Mouse (Mus musculus): ENCODE results near the gene Olfr110. TPM values are rescaled to one million over a fixed set of nuclear protein-coding genes. Genes with fewer than 3 reads are reported as not detected.
"Not testable (repeated sequence)": the region's sequence is repeated elsewhere in the genome, so short reads cannot be mapped to it uniquely, and the experiment has no call there.

Gene Olfr110
- polyA plus RNA-seq, 1 experiment from 2014 or later: not detected

DNA sequence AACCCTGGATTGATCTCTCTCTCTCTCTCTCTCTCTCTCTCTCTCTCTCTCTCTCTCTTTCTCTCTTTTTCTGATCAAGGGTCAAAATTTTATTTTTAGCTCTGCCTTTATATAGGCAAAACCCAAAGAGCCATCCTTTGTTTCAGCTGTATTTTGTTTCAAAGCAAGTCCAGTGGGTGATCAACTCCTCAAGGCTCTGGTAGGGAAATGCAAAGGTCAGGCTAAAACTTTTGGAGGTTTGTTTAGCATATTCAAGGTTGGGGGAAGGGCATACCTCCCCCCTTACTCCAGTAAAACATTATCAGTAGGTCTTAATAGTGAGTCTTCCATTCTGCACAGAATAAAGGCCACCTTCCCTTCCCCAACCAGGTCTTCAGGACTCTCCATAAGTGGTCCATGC, 42.9 kb downstream of the Olfr110 start:
- ATAC-seq: no peak
- TF ChIP-seq CTCF (IDR thresholded peaks at IDR 0.05; ENCODE audit: low read depth): no peak
- Histone ChIP-seq H3K4me2 (replicated peaks; ENCODE audit: low read depth) (no peak overlapping the region), H3K4me3 (ENCODE audit: low read depth, low read length) (no peak overlapping the region), H3K4me1 (replicated peaks; ENCODE audit: control insufficient read depth, insufficient read depth, low read length) (no peaks in the 10 kb centered on the region), H3K9me3 (ENCODE audit: control insufficient read depth) (no peaks in the 10 kb centered on the region), H3K9ac (ENCODE audit: low read depth, low read length) (no peak overlapping the region), H3K36me3 (ENCODE audit: control insufficient read depth, insufficient read depth) (no peaks in the 10 kb centered on the region), H3K27ac (ENCODE audit: low read depth, low read length) (no peak overlapping the region), H3K27me3 (replicated peaks; ENCODE audit: control insufficient read depth, insufficient read depth, low read length) (no peaks in the 10 kb centered on the region)

DNA sequence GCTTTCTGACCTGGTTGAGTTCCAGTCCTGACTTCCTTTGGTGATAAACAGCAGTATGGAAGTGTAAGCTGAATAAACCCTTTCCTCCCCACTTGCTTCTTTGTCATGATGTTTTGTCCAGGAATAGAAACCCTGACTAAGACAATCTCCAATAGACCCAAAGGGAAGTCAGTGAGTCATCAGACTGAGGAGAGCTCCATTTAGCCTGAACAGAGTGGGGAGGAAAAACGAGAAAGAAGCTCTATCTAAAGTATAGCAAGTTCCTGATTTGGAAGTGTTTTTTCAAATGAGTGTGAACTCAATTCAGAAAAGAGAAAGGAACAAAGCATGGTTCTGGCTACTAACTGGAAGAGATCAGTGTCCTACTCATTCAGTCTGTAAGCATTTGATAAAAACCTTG, 46.1 kb downstream of the Olfr110 start:
- not testable (repeated sequence) for H3K36me3 ChIP-seq (ENCODE audit: control insufficient read depth, insufficient read depth); H3K27me3 ChIP-seq (replicated peaks; ENCODE audit: control insufficient read depth, insufficient read depth, low read length); H3K9ac ChIP-seq (ENCODE audit: low read depth, low read length); H3K9me3 ChIP-seq (ENCODE audit: control insufficient read depth); ATAC-seq; H3K4me2 ChIP-seq (replicated peaks; ENCODE audit: low read depth); H3K4me3 ChIP-seq (ENCODE audit: low read depth, low read length); H3K27ac ChIP-seq (ENCODE audit: low read depth, low read length); H3K4me1 ChIP-seq (replicated peaks; ENCODE audit: control insufficient read depth, insufficient read depth, low read length)
- WGBS: 43% methylated on average over 1 of the region's 1 CpGs

DNA sequence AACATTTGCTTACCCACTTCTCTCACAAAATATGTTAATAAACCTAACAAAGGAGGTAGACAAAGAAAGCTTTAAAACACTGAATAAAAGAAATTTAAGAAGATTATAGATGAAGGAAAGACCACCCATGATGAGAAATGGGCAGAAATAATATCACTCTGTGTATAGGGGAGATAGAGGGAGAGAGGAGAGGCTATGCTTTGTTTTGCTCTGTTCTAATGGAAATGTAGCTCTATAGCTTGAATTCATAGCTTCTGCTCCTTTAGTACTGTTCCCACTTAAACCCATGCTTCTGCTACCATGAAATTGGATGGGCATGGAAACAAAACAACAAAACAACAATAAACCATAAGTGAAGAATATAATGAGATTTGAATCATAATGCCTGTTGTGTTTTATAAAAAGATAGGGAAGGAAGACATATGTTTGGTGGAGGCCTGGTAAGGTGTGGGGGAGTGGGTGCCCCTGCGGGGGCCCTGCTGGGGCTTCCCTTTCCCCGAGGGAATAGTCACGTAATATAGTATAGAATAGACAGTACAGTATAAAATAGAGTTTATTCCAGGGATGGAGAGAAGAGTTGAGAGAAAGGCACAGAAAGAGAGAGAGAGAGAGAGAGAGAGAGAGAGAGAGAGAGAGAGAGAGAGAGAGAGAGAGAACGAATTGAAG, 49.3 kb downstream of the Olfr110 start:
- H3K4me1 ChIP-seq (replicated peaks; ENCODE audit: control insufficient read depth, insufficient read depth, low read length): no peaks in the 10 kb centered on the region
- H3K4me2 ChIP-seq (replicated peaks; ENCODE audit: low read depth): no peak overlapping the region
- TF ChIP-seq CTCF (IDR thresholded peaks at IDR 0.05; ENCODE audit: low read depth): no peak
- WGBS: 89% methylated on average over 4 of the region's 4 CpGs
- no peak overlapping the region for H3K4me3 ChIP-seq (ENCODE audit: low read depth, low read length)
- H3K27ac ChIP-seq (ENCODE audit: low read depth, low read length): no peak overlapping the region
- no peaks in the 10 kb centered on the region for H3K9me3 ChIP-seq (ENCODE audit: control insufficient read depth)
- no peaks in the 10 kb centered on the region for H3K27me3 ChIP-seq (replicated peaks; ENCODE audit: control insufficient read depth, insufficient read depth, low read length)
- no peak overlapping the region for H3K9ac ChIP-seq (ENCODE audit: low read depth, low read length)
- no peaks in the 10 kb centered on the region for H3K36me3 ChIP-seq (ENCODE audit: control insufficient read depth, insufficient read depth)
- no peak for ATAC-seq

- H3K27ac ChIP-seq (ENCODE audit: low read depth, low read length): no peak overlapping the region
- H3K4me1 ChIP-seq (replicated peaks; ENCODE audit: control insufficient read depth, insufficient read depth, low read length): no peaks in the 10 kb centered on the region
- H3K9ac ChIP-seq (ENCODE audit: low read depth, low read length): no peak overlapping the region
- H3K9me3 ChIP-seq (ENCODE audit: control insufficient read depth): no peaks in the 10 kb centered on the region
- no peak overlapping the region for H3K4me3 ChIP-seq (ENCODE audit: low read depth, low read length)
- no peaks in the 10 kb centered on the region for H3K27me3 ChIP-seq (replicated peaks; ENCODE audit: control insufficient read depth, insufficient read depth, low read length)
- H3K4me2 ChIP-seq (replicated peaks; ENCODE audit: low read depth): no peak overlapping the region
- no peak for TF ChIP-seq CTCF (IDR thresholded peaks at IDR 0.05; ENCODE audit: low read depth)
- no peaks in the 10 kb centered on the region for H3K36me3 ChIP-seq (ENCODE audit: control insufficient read depth, insufficient read depth)
- WGBS: 71% methylated on average over 3 of the region's 3 CpGs
- ATAC-seq: no peak
These were observed 51.6 kb downstream of the Olfr110 start for GRCm38 (mm10) chr17:37543800-37544435.

Other genes with a start within 250 kb of the Olfr110 start
- gene Olfr98, start 228.7 kb upstream of the Olfr110 start, polyA plus RNA-seq (2015; fragmentation: Nextera tagmentation; extraction: Ambion mirVana): not detected in 2 replicates
- 2.9 and 3.4 TPM in 2 replicates for gene H2-M3, start 222.2 kb upstream of the Olfr110 start, polyA plus RNA-seq (2015; fragmentation: Nextera tagmentation; extraction: Ambion mirVana)
- 0.13 TPM in 1 of 2 replicates, not detected in the other for gene Olfr99, start 209.0 kb upstream of the Olfr110 start, polyA plus RNA-seq (2015; fragmentation: Nextera tagmentation; extraction: Ambion mirVana)
- gene Olfr101, start 188.2 kb upstream of the Olfr110 start, polyA plus RNA-seq (2015; fragmentation: Nextera tagmentation; extraction: Ambion mirVana): not detected in 2 replicates
- not detected in 2 replicates for gene Olfr102, start 175.4 kb upstream of the Olfr110 start, polyA plus RNA-seq (2015; fragmentation: Nextera tagmentation; extraction: Ambion mirVana)
- not detected in 2 replicates for gene Olfr103, start 152.8 kb upstream of the Olfr110 start, polyA plus RNA-seq (2015; fragmentation: Nextera tagmentation; extraction: Ambion mirVana)
- gene Olfr104-ps, start 132.9 kb upstream of the Olfr110 start, polyA plus RNA-seq (2015; fragmentation: Nextera tagmentation; extraction: Ambion mirVana): not detected in 2 replicates
- gene Olfr105-ps, start 113.4 kb upstream of the Olfr110 start, polyA plus RNA-seq (2015; fragmentation: Nextera tagmentation; extraction: Ambion mirVana): not detected in 2 replicates
- gene Olfr106-ps, start 102.1 kb upstream of the Olfr110 start, polyA plus RNA-seq (2015; fragmentation: Nextera tagmentation; extraction: Ambion mirVana): not detected in 2 replicates
- gene Olfr107, start 93.2 kb upstream of the Olfr110 start, polyA plus RNA-seq (2015; fragmentation: Nextera tagmentation; extraction: Ambion mirVana): not detected in 2 replicates
- not detected in 2 replicates for gene Olfr108, start 47.0 kb upstream of the Olfr110 start, polyA plus RNA-seq (2015; fragmentation: Nextera tagmentation; extraction: Ambion mirVana)
- not detected in 2 replicates for gene Olfr109, start 33.6 kb upstream of the Olfr110 start, polyA plus RNA-seq (2015; fragmentation: Nextera tagmentation; extraction: Ambion mirVana)
- 0.12 and 0.18 TPM in 2 replicates for gene H2-M2, start 8.9 kb upstream of the Olfr110 start, polyA plus RNA-seq (2015; fragmentation: Nextera tagmentation; extraction: Ambion mirVana)
- not detected in 2 replicates for gene Olfr111, start 15.6 kb downstream of the Olfr110 start, polyA plus RNA-seq (2015; fragmentation: Nextera tagmentation; extraction: Ambion mirVana)
- not detected in 2 replicates for gene Olfr112, start 77.0 kb downstream of the Olfr110 start, polyA plus RNA-seq (2015; fragmentation: Nextera tagmentation; extraction: Ambion mirVana)
- gene Olfr113, start 85.2 kb downstream of the Olfr110 start, polyA plus RNA-seq (2015; fragmentation: Nextera tagmentation; extraction: Ambion mirVana): not detected in 2 replicates
- gene Olfr114, start 100.3 kb downstream of the Olfr110 start, polyA plus RNA-seq (2015; fragmentation: Nextera tagmentation; extraction: Ambion mirVana): not detected in 2 replicates
- not detected in 2 replicates for gene Olfr115, start 134.6 kb downstream of the Olfr110 start, polyA plus RNA-seq (2015; fragmentation: Nextera tagmentation; extraction: Ambion mirVana)
- not detected in 2 replicates for gene Olfr116, start 134.7 kb downstream of the Olfr110 start, polyA plus RNA-seq (2015; fragmentation: Nextera tagmentation; extraction: Ambion mirVana)
- not detected in 2 replicates for gene Olfr117, start 171.3 kb downstream of the Olfr110 start, polyA plus RNA-seq (2015; fragmentation: Nextera tagmentation; extraction: Ambion mirVana)
- gene Olfr118, start 174.5 kb downstream of the Olfr110 start, polyA plus RNA-seq (2015; fragmentation: Nextera tagmentation; extraction: Ambion mirVana): not detected in 2 replicates
- not detected in 2 replicates for gene Olfr119, start 204.1 kb downstream of the Olfr110 start, polyA plus RNA-seq (2015; fragmentation: Nextera tagmentation; extraction: Ambion mirVana)
- gene Olfr120, start 229.3 kb downstream of the Olfr110 start, polyA plus RNA-seq (2015; fragmentation: Nextera tagmentation; extraction: Ambion mirVana): not detected in 2 replicates